In genomic region chr12:10949184-10949583, GRCm38 (mm10) we compare ENCODE assay signal across 24 mouse cellular contexts.
DNase-seq lines count a peak whose midpoint lies in the region; ATAC-seq and TF ChIP-seq lines count a peak whose summit lies in the region.
"Had no signal": no experiment of that assay in that cellular context is flagged by ENCODE, and none has a peak within 500 bp of the region (broad histone marks: within the 10 kb centered on the region; RNA-seq: fewer than 3 reads in every experiment).

No protein-coding gene starts in this region.

- ATAC-seq in hindbrain, embryonic 13.5 days (ENCODE audit: low FRiP score), result peak; percentile 49; the same call in 1 of the 2 replicates
- peak; percentile 54; the same call in 1 of the 2 replicates for ATAC-seq in kidney, embryonic 15.5 days (replicated peaks; ENCODE audit: low FRiP score)
- ATAC-seq in midbrain, postnatal 0 days (ENCODE audit: low FRiP score), result no peak
- ATAC-seq in midbrain, embryonic 13.5 days, result no peak
- ATAC-seq: activated CD4-positive, CD25-positive, alpha-beta regulatory T cell, adult 4 months; CD4-positive, CD25-positive, alpha-beta regulatory T cell, adult 4 months; forebrain, embryonic 13.5 days; forebrain, embryonic 15.5 days; Patski had no signal

- 56% methylated on average over 5 of the region's 5 CpGs for WGBS in hindbrain, embryonic 13.5 days
- 73% methylated on average over 5 of the region's 5 CpGs for WGBS in hindbrain, embryonic 10.5 days
- 12% methylated on average over 5 of the region's 5 CpGs for WGBS in kidney, embryonic 15.5 days
- WGBS in midbrain, postnatal 0 days, result 60% methylated on average over 5 of the region's 5 CpGs
- WGBS in midbrain, embryonic 13.5 days, result 63% methylated on average over 5 of the region's 5 CpGs

- H3K27me3 ChIP-seq in hindbrain, embryonic 13.5 days, result no peaks in the 10 kb centered on the region
- H3K27me3 ChIP-seq in hindbrain, embryonic 10.5 days (ENCODE audit: insufficient read depth, poor library complexity, severe bottlenecking), result no peaks in the 10 kb centered on the region
- H3K27me3 ChIP-seq in kidney, embryonic 15.5 days, result no peaks in the 10 kb centered on the region
- no peaks in the 10 kb centered on the region for H3K27me3 ChIP-seq in midbrain, postnatal 0 days (ENCODE audit: insufficient read depth, low read length)
- H3K27me3 ChIP-seq in midbrain, embryonic 13.5 days, result no peaks in the 10 kb centered on the region
- H3K27me3 ChIP-seq: CH12.LX; embryonic facial prominence, embryonic 12.5 days; forebrain, embryonic 13.5 days; forebrain, embryonic 15.5 days; Patski had no signal

- H3K4me1 ChIP-seq in hindbrain, embryonic 13.5 days (replicated peaks), result no peaks in the 10 kb centered on the region
- H3K4me1 ChIP-seq in hindbrain, embryonic 10.5 days (replicated peaks), result no peaks in the 10 kb centered on the region
- H3K4me1 ChIP-seq in kidney, embryonic 15.5 days, result 0 out of 2 replicates have a peak, but pooled peaks cover 6% of the 10 kb centered on the region
- no peaks in the 10 kb centered on the region for H3K4me1 ChIP-seq in midbrain, postnatal 0 days (ENCODE audit: insufficient read depth, low read length)
- no peaks in the 10 kb centered on the region for H3K4me1 ChIP-seq in midbrain, embryonic 13.5 days (replicated peaks)
- H3K4me1 ChIP-seq: embryonic facial prominence, embryonic 10.5 days; embryonic facial prominence, embryonic 12.5 days; forebrain, embryonic 13.5 days; forebrain, embryonic 15.5 days had no signal

- no peak overlapping the region for H3K4me3 ChIP-seq in hindbrain, embryonic 13.5 days
- no peak overlapping the region for H3K4me3 ChIP-seq in hindbrain, embryonic 10.5 days
- no peak overlapping the region for H3K4me3 ChIP-seq in kidney, embryonic 15.5 days (replicated peaks)
- H3K4me3 ChIP-seq in midbrain, postnatal 0 days (ENCODE audit: low read depth, low read length), result no peak overlapping the region
- no peak overlapping the region for H3K4me3 ChIP-seq in midbrain, embryonic 13.5 days (replicated peaks)
- H3K4me3 ChIP-seq: embryonic facial prominence, embryonic 10.5 days; embryonic facial prominence, embryonic 12.5 days; forebrain, embryonic 13.5 days; forebrain, embryonic 15.5 days had no signal

- H3K4me2 ChIP-seq in hindbrain, embryonic 13.5 days, result no peak overlapping the region
- no peak overlapping the region for H3K4me2 ChIP-seq in kidney, embryonic 15.5 days
- no peak overlapping the region for H3K4me2 ChIP-seq in midbrain, postnatal 0 days (ENCODE audit: low read depth, low read length, poor library complexity, severe bottlenecking)
- H3K4me2 ChIP-seq in midbrain, embryonic 13.5 days (replicated peaks), result no peak overlapping the region
- H3K4me2 ChIP-seq: embryonic facial prominence, embryonic 12.5 days; forebrain, embryonic 13.5 days; forebrain, embryonic 15.5 days had no signal

- H3K36me3 ChIP-seq in hindbrain, embryonic 13.5 days, result no peaks in the 10 kb centered on the region
- H3K36me3 ChIP-seq in hindbrain, embryonic 10.5 days, result no peaks in the 10 kb centered on the region
- no peaks in the 10 kb centered on the region for H3K36me3 ChIP-seq in kidney, embryonic 15.5 days
- H3K36me3 ChIP-seq in midbrain, postnatal 0 days (ENCODE audit: insufficient read depth, low read length), result no peaks in the 10 kb centered on the region
- H3K36me3 ChIP-seq in midbrain, embryonic 13.5 days, result no peaks in the 10 kb centered on the region
- H3K36me3 ChIP-seq: embryonic facial prominence, embryonic 10.5 days; embryonic facial prominence, embryonic 12.5 days; forebrain, embryonic 15.5 days; G1E had no signal

- no peak overlapping the region for H3K9ac ChIP-seq in hindbrain, embryonic 13.5 days
- H3K9ac ChIP-seq in kidney, embryonic 15.5 days, result no peak overlapping the region
- H3K9ac ChIP-seq in midbrain, postnatal 0 days (replicated peaks; ENCODE audit: low read length, poor library complexity, severe bottlenecking), result no peak overlapping the region
- no peak overlapping the region for H3K9ac ChIP-seq in midbrain, embryonic 13.5 days (replicated peaks)
- H3K9ac ChIP-seq: embryonic facial prominence, embryonic 12.5 days; forebrain, embryonic 13.5 days; forebrain, embryonic 15.5 days had no signal

- H3K9me3 ChIP-seq in hindbrain, embryonic 13.5 days, result no peaks in the 10 kb centered on the region
- no peaks in the 10 kb centered on the region for H3K9me3 ChIP-seq in hindbrain, embryonic 10.5 days
- no peaks in the 10 kb centered on the region for H3K9me3 ChIP-seq in kidney, embryonic 15.5 days (replicated peaks)
- no peaks in the 10 kb centered on the region for H3K9me3 ChIP-seq in midbrain, postnatal 0 days (ENCODE audit: low read length)
- H3K9me3 ChIP-seq in midbrain, embryonic 13.5 days, result no peaks in the 10 kb centered on the region
- H3K9me3 ChIP-seq: embryonic facial prominence, embryonic 10.5 days; embryonic facial prominence, embryonic 12.5 days; forebrain, embryonic 13.5 days; forebrain, embryonic 15.5 days; G1E had no signal

- no peak for DNase-seq in hindbrain, embryonic 10.5 days (ENCODE audit: low spot score)
- no peak for DNase-seq in kidney, postnatal 14 days
- DNase-seq in midbrain, postnatal 0 days (ENCODE audit: low spot score), result peak; percentile 12
- DNase-seq: adrenal gland, adult 8-10 months; adrenal gland, postnatal 14 days; adrenal gland, postnatal 36 days; B cell, adult 2 months; cerebellum, adult 11-12 months; cerebellum, adult 2 months; cerebellum, adult 9-10 months; cerebellum, postnatal 10 days; cerebellum, postnatal 25 days had no signal

- no peak for TF ChIP-seq CTCF in midbrain, postnatal 0 days (IDR thresholded peaks at IDR 0.05)

- no peak overlapping the region for H3K27ac ChIP-seq in hindbrain, embryonic 13.5 days
- no peak overlapping the region for H3K27ac ChIP-seq in hindbrain, embryonic 10.5 days
- no peak overlapping the region for H3K27ac ChIP-seq in kidney, embryonic 15.5 days
- no peak overlapping the region for H3K27ac ChIP-seq in midbrain, postnatal 0 days (ENCODE audit: low read depth, low read length)
- no peak overlapping the region for H3K27ac ChIP-seq in midbrain, embryonic 13.5 days
- H3K27ac ChIP-seq: embryonic facial prominence, embryonic 10.5 days; embryonic facial prominence, embryonic 12.5 days; forebrain, embryonic 13.5 days; forebrain, embryonic 15.5 days had no signal

Comparison
In these comparisons a context has a peak if more than half of its experiments do, and no peak if none do; other contexts are left out.
1. ATAC-seq: peak in hindbrain, embryonic 13.5 days (single experiment) and kidney, embryonic 15.5 days (single experiment); none in midbrain, postnatal 0 days (single experiment) and midbrain, embryonic 13.5 days (single experiment).